Mouse (Mus musculus) heart, adult 2 months (tissue): Measurements from ENCODE around the gene Dctd.

Source experiments
- CTCF ChIP-seq: fragments of 200-600 bp; IDR thresholded peaks from 2 replicates; pipeline ENCODE4 v1.8.1; 2022; ENCODE audit warnings: antibody characterized with exemption, mild to moderate bottlenecking, moderate library complexity
- EP300 ChIP-seq: fragments of 200-500 bp; IDR thresholded peaks from 2 replicates; pipeline ENCODE4 v1.6.1; 2011; ENCODE audit warnings: low read depth, low read length, control low read depth; ENCODE audit not compliant: insufficient read depth

DNA sequence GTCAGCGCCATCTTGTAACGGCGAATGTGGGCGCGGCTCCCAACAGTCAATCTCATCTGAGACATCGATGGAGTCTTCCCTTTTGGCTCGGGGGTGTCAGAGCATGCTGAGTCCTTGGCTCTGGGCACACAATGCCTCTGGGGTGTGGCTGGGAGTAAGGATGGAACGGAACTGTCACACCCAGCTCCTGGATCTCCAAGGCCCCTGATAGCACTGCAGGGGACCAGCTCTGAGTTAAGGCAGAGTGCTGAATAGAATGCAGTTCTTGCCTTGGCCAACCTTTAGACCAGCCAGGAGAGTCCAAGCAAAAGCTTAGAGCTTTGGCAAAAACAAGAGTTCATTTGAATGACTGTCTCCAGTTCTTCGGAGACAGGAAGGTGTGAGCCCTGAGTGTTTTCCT is 97.1 kb downstream of the Dctd start:
- TF ChIP-seq CTCF (no peak), EP300 (no peak)
